11 mouse cellular contexts compared by ENCODE assay signal in the genomic region with DNA sequence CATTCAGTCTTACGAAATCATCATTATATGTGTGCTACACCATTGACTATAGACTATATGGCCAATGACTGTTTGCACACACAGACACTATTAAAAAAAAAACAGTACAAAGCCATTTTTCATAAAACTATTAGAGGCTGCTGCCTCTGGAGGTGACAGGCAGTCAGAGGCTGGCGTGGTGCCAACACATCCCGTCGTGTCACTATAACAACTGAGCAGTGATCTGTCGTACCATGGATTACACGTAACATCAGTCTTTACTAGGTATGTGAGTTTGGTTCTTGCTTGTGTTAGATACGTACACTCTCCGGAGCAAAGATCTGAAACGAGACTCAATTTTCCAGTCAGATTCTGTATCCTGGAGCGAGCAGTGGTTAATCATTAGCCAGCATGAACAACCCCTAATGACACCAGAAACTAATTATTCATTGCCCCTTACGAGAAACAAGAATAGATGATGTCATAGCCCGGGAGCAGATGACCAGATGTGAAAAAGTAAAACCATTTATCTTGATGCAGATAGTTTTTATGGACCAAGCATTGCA. TPM values are rescaled to one million over a fixed set of nuclear protein-coding genes. Genes with fewer than 3 reads are reported as not detected.
A peak's percentile ranks its signal among the peaks of the same experiment; 100 is the strongest.
DNase-seq lines count a peak whose midpoint lies in the region; ATAC-seq and TF ChIP-seq lines count a peak whose summit lies in the region.
"Had no signal": no experiment of that assay in that cellular context is flagged by ENCODE, and none has a peak within 500 bp of the region (broad histone marks: within the 10 kb centered on the region; RNA-seq: fewer than 3 reads in every experiment).

No protein-coding gene starts in this region.

- no peak overlapping the region for H3K4me2 ChIP-seq in forebrain, embryonic 14.5 days (ENCODE audit: low read length)
- no peak overlapping the region for H3K4me2 ChIP-seq in forebrain, embryonic 13.5 days
- no peak overlapping the region for H3K4me2 ChIP-seq in lung, embryonic 14.5 days
- H3K4me2 ChIP-seq: heart, embryonic 11.5 days; hindbrain, embryonic 12.5 days; limb, embryonic 12.5 days had no signal

- H3K9ac ChIP-seq in forebrain, embryonic 14.5 days (ENCODE audit: low read length) = no peak overlapping the region
- H3K9ac ChIP-seq in forebrain, embryonic 13.5 days = no peak overlapping the region
- no peak overlapping the region for H3K9ac ChIP-seq in lung, embryonic 14.5 days
- H3K9ac ChIP-seq: hindbrain, embryonic 12.5 days; limb, embryonic 12.5 days had no signal

- TF ChIP-seq CTCF in lung, embryonic 14.5 days (IDR thresholded peaks at IDR 0.05; ENCODE audit: low read depth) = no peak
- no peak for TF ChIP-seq CTCF in lung, adult 2 months (IDR thresholded peaks at IDR 0.05; ENCODE audit: insufficient read depth, low read length)

- H3K27ac ChIP-seq in forebrain, embryonic 14.5 days (ENCODE audit: low read depth, low read length) = no peak overlapping the region
- no peak overlapping the region for H3K27ac ChIP-seq in forebrain, embryonic 13.5 days
- H3K27ac ChIP-seq in lung, embryonic 14.5 days (ENCODE audit: low read depth) = no peak overlapping the region
- H3K27ac ChIP-seq: hindbrain, embryonic 12.5 days; limb, embryonic 12.5 days had no signal

- no peak for TF ChIP-seq POLR2A in lung, adult 2 months (IDR thresholded peaks at IDR 0.05; ENCODE audit: borderline replicate concordance, extremely low read depth, low read depth, low read length)

- no peaks in the 10 kb centered on the region for H3K27me3 ChIP-seq in forebrain, embryonic 14.5 days (replicated peaks; ENCODE audit: control insufficient read depth, insufficient read depth, low read length)
- 0 out of 2 replicates have a peak, but pooled peaks cover 10% of the 10 kb centered on the region for H3K27me3 ChIP-seq in forebrain, embryonic 13.5 days
- no peaks in the 10 kb centered on the region for H3K27me3 ChIP-seq in lung, embryonic 14.5 days (ENCODE audit: insufficient read depth, low read length)
- H3K27me3 ChIP-seq: hindbrain, embryonic 12.5 days; limb, embryonic 12.5 days had no signal

- peak; percentile 48 for DNase-seq in forebrain, embryonic 14.5 days (ENCODE audit: low spot score)
- peak; percentile 43 for DNase-seq in lung, embryonic 14.5 days
- no peak for DNase-seq in lung, adult 2 months
- peak; percentile 32 for DNase-seq in adipocyte (ENCODE audit: low spot score)
- peak; percentile 65 for DNase-seq in kidney, postnatal 10 days
- DNase-seq in cerebellum, adult 9-10 months = no peak
- DNase-seq in spleen, postnatal 10 days (ENCODE audit: low spot score in 2 of 2) = no peak

- no peak for ATAC-seq in forebrain, embryonic 14.5 days
- no peak for ATAC-seq in forebrain, embryonic 13.5 days
- ATAC-seq in lung, embryonic 14.5 days (ENCODE audit: insufficient read depth) = no peak

- 39% methylated on average over 12 of the region's 12 CpGs for WGBS in forebrain, embryonic 14.5 days
- 48% methylated on average over 12 of the region's 12 CpGs for WGBS in forebrain, embryonic 13.5 days
- 45% methylated on average over 12 of the region's 12 CpGs for WGBS in lung, embryonic 14.5 days
- WGBS in lung, adult 2 months = 58% methylated on average over 12 of the region's 12 CpGs

- no peak overlapping the region for H3K4me3 ChIP-seq in forebrain, embryonic 14.5 days (ENCODE audit: low read depth, low read length)
- H3K4me3 ChIP-seq in forebrain, embryonic 13.5 days = no peak overlapping the region
- H3K4me3 ChIP-seq in lung, embryonic 14.5 days (ENCODE audit: low read depth, low read length) = no peak overlapping the region
- H3K4me3 ChIP-seq in lung, adult 2 months (replicated peaks; ENCODE audit: extremely low read depth, low read depth, low read length) = no peak overlapping the region
- H3K4me3 ChIP-seq: hindbrain, embryonic 12.5 days; limb, embryonic 12.5 days had no signal

- H3K36me3 ChIP-seq in forebrain, embryonic 14.5 days (ENCODE audit: control insufficient read depth, insufficient read depth, low read length) = no peaks in the 10 kb centered on the region
- H3K36me3 ChIP-seq in forebrain, embryonic 13.5 days (ENCODE audit: poor library complexity, severe bottlenecking) = no peaks in the 10 kb centered on the region
- no peaks in the 10 kb centered on the region for H3K36me3 ChIP-seq in lung, embryonic 14.5 days (ENCODE audit: insufficient read depth)
- H3K36me3 ChIP-seq: hindbrain, embryonic 12.5 days; limb, embryonic 12.5 days had no signal

- H3K4me1 ChIP-seq in forebrain, embryonic 14.5 days (ENCODE audit: control insufficient read depth, insufficient read depth, low read length) = no peaks in the 10 kb centered on the region
- peaks cover 12% of the 10 kb centered on the region; the same call in 1 of the 2 replicates for H3K4me1 ChIP-seq in forebrain, embryonic 13.5 days
- H3K4me1 ChIP-seq in lung, embryonic 14.5 days (ENCODE audit: insufficient read depth) = peaks cover 9% of the 10 kb centered on the region; the same call in 1 of the 2 replicates
- H3K4me1 ChIP-seq in lung, adult 2 months (ENCODE audit: control insufficient read depth, insufficient read depth, low read length) = 0 out of 2 replicates have a peak, but pooled peaks cover 2% of the 10 kb centered on the region

- no peaks in the 10 kb centered on the region for H3K9me3 ChIP-seq in forebrain, embryonic 14.5 days (replicated peaks; ENCODE audit: control insufficient read depth, low read length)
- H3K9me3 ChIP-seq in forebrain, embryonic 13.5 days (replicated peaks) = no peaks in the 10 kb centered on the region
- no peaks in the 10 kb centered on the region for H3K9me3 ChIP-seq in lung, embryonic 14.5 days (ENCODE audit: low read depth, low read length)
- H3K9me3 ChIP-seq: hindbrain, embryonic 12.5 days; limb, embryonic 12.5 days had no signal

RNA-seq across cellular contexts. Expression of a gene that starts 3.6 kb away (rescaled TPM):
- polyA plus RNA-seq in forebrain, embryonic 14.5 days (2014; fragmentation: Nextera tagmentation; extraction: Ambion mirVana) = 12.9 and 13.6 TPM in 2 replicates
- polyA plus RNA-seq in forebrain, embryonic 13.5 days (2015; fragmentation: Nextera tagmentation; extraction: Ambion mirVana) = 24.0 and 33.0 TPM in 2 replicates
- polyA plus RNA-seq in lung, embryonic 14.5 days (2014; fragmentation: Nextera tagmentation; extraction: Ambion mirVana) = 60.3 and 63.1 TPM in 2 replicates
- 14.1 and 25.2 TPM in 2 replicates for polyA plus RNA-seq in lung, adult 2 months (2012; rRNA removed)

Comparison
In these comparisons a context has a peak if more than half of its experiments do, and no peak if none do; other contexts are left out.
1. DNase-seq: peak in forebrain, embryonic 14.5 days (single experiment), lung, embryonic 14.5 days (single experiment), adipocyte (single experiment) and kidney, postnatal 10 days (single experiment); none in lung, adult 2 months (single experiment), cerebellum, adult 9-10 months (single experiment) and spleen, postnatal 10 days (0 of 2).